Mouse (Mus musculus) brain, embryonic 14.5 days (tissue): Measurements from ENCODE around the gene Pced1b. TPM values are rescaled to one million over a fixed set of nuclear protein-coding genes. Genes with fewer than 3 reads are reported as not detected.

Experiments used
- DNase-seq: peaks from one replicate; pipeline ENCODE4 v3.0.0-alpha.2; 2011; ENCODE audit warnings: low read depth
- CTCF ChIP-seq: fragments of 200-500 bp; IDR thresholded peaks from 2 replicates; pipeline ENCODE4 v1.5.1; 2012; ENCODE audit warnings: inconsistent platforms, mild to moderate bottlenecking, moderate library complexity, borderline replicate concordance; ENCODE audit not compliant: insufficient read depth, insufficient read length; ENCODE audit errors: extremely low read depth
- POLR2A ChIP-seq: fragments of 200-500 bp; IDR thresholded peaks from 2 replicates; pipeline ENCODE4 v1.6.1; 2012; ENCODE audit warnings: mild to moderate bottlenecking, inconsistent platforms, borderline replicate concordance; ENCODE audit not compliant: poor library complexity, insufficient read depth, insufficient read length, severe bottlenecking; ENCODE audit errors: extremely low read depth
- polyA plus RNA-seq: library from polyadenylated mRNA; depleted of rRNA; stranded (reverse); fragments of >200 nt; gene quantifications from 2 replicates; pipeline ENCODE4 v1.2.3, GENCODE M21; 2012

Pced1b gene
- polyA plus RNA-seq, 1 experiment: 10.9 TPM

DNA sequence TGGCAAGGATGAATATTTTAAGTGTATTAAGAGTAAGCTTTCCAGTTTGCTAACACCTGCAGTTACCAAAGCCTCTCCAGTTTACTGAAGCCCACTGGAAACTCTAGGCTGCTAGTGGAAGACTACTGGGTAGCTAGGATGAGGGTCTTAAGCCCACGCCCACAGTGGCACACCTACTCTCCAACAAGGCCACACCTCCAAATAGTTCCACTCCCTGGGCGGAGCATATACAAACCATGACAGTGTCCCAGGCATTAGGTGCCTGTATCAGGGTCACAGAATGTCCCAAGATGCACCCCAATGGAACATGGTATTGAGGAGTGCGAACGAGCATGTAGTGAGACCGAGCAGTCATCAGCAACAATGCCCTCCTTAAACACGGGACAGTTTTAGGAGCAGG lies 140.9 kb downstream of the Pced1b start:
- TF ChIP-seq CTCF: no peak
- TF ChIP-seq POLR2A: no peak

DNA sequence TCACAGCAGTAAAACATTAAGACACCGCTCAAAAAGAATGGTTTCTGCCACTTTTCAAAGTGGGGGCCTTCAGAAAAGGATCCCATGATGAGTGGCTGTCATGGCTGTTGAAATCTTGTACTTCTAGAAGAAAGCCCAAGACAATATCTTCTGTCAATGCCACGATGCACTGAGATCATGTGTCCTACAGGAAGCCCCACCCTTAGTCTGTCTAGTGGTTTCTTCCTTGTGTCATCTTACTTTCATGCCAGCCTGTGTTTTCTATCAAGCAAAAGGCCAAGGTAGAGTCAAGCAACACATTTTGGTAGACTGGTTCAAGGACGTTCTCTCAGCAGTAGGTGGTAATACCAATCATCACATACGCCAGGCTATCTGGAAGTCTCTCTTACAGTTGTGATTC lies 142.7 kb downstream of the Pced1b start:
- TF ChIP-seq CTCF: no peak
- DNase-seq: no peak

More for the DNA sequence above, 140.9 kb downstream of the Pced1b start:
- no peak for DNase-seq

DNA sequence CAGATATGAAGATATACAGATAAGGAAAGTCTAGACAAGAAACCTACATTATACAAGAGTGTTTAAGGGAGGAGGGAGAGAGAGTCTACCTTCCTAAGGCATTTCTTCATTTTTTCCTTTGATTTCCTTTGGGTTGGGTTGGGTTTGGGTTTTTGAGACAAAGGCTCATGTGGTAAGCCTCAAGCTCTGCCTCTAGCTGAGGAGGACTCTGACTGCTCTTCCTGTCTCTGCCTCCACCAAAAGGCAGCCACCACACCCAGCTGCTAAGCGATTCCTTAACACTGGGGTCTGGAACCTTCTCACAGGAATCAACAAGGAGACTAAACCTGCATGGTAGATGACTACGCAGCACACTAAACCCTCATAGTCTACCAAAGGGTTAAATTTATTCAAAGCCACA lies 143.9 kb downstream of the Pced1b start:
- no peak for DNase-seq
- TF ChIP-seq POLR2A (no peak), CTCF (no peak)

DNA sequence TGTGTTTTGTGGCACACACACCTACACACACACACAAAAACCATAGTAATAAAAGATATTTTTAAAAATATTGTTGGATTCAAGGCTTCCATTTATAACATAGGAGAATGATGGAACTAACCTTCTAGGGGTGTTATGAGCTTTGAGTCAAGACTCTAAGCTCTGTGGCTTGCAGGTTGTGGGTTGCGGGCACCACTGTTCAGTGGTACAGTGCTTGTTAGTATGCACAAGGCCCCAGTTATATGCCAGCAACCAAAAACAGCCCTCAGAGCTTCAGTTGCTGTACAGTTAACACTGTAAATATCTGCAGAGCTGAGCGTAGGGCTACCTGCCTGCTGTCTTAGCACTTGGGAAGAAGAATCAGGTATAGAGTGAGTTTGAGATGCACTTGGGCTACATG lies 144.5 kb downstream of the Pced1b start:
- no peak for DNase-seq
- TF ChIP-seq CTCF: no peak
- TF ChIP-seq POLR2A: no peak

DNA sequence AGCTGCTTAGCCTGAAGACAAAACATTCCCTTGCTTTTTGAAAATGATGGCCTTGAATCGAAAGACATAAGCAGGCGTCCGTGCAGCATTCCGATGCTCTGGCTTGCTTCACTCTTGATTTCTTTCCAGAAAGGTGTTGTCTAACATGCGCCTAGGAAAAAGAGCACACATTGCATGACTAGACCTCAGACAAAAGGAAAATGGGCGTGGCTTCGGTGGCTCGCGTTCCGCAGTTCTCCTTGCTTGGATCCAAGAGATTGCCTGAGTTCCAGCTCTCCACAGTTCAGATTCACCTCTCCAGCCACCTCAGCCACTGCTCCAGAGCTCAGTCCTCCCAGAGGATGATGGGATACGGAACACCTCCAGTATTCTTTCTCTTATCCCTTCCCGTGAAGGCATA lies 147.7 kb downstream of the Pced1b start:
- DNase-seq: peak; percentile 20
- TF ChIP-seq POLR2A (no peak), CTCF (no peak)

DNA sequence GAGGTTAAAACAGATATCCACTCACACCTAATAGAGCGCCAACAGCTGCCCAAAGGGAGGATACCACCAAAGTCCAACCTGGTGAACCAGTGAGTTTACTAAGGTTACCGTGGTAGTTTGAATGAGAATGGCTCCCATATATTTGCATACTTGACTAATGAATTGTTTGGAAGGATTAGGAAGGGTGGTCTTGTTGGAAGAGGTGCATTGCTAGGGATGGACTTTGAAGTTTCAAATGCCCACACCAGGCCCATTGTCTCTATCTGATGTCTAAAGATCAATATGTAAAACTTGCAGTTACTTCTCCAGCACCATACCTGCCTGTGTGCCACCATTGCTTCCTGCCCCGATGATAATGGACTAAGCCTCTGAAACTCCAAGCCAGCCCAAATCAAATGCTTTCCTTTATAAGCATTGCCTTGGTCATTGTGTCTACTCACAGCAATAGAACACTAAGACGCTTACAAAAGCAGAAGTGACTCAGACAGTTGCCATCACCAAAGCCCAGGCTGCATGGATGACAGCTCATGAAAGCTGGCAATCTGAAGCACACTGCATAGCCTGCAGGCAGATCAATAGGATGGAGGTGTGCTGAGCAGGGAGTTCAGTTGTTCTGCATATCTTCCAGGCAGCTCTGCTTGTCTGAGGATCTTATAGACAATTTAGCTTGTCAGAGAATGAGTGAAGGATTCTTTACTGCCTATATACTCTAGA lies 149.8 kb downstream of the Pced1b start:
- TF ChIP-seq CTCF (no peak), POLR2A (no peak)
- DNase-seq: no peak

DNA sequence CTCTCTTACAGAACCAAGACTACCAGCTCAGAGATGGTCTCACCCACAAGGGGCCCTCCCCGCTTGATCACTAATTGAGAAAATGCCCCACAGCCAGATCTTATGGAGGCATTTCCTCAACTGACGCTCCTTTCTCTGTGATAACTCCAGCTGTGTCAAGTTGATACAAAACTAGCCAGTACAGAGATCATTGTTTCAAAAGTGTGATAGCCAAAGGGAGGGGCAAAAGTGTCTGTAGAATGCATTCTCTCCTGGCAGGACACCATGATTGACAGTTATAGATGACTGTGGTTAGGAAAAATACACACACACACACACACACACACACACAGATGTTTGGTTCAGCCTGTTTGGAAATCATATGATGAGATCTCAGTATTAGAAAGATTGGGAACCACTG lies 150.9 kb downstream of the Pced1b start:
- TF ChIP-seq POLR2A (no peak), CTCF (no peak)
- no peak for DNase-seq

DNA sequence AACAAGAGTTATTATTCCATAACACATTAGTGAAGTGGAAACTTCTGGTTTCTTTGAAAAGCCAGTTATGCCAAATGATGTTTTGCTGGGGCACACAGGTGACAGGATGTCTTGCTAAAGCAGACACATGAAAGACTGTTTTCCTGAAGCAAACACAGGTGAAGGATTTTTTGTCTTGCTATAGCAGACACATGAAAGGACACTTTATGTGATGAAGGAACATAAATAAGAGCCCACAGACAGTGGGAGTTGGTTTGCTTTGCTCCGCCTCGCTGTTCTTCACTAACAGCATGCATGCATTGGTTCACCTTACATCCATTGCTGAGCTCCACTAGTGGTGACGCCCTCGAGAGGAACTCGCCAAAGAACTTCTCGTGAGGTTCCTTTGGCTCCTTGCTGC lies 154.0 kb downstream of the Pced1b start:
- no peak for TF ChIP-seq POLR2A
- TF ChIP-seq CTCF: no peak
- no peak for DNase-seq

DNA sequence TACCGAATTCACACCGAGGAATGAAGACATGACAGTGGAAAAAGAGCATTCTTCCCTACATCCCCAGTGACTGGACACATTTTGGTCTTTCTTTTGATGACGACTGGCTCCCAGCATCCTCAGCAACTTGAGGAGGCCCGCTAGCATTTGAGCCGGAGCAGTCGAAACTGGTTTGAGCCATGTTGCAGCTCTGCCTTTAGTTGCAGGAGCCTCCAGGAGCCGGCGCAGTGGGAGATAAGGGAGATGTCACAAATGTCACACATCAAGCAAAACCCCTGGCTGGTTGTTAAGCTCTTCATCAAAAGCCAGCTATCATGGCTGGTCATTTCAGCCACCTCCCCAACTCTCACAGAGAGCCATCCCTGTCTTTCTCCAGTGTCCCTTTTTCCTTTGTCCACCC lies 157.6 kb downstream of the Pced1b start:
- no peak for DNase-seq
- TF ChIP-seq CTCF: no peak
- TF ChIP-seq POLR2A: no peak

DNA sequence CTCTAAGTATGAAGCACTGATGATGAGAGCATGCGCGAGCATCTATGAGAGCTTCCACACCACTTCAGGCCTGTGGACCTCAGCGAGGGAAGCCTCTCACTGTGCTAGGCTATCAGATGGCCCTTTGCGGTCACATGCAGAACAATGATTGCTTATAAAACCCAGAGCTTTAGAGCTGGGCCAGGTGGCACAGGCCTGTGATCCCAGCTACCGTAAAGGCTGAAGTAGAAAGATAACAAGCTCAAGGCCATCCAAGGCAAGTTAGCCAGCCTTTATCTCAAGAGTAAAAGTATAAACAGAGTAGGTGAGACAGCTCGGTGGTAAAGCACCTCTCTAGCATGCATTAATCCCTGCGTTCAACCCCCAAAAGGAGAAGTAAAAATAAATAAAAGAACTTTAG lies 158.1 kb downstream of the Pced1b start:
- no peak for DNase-seq
- TF ChIP-seq CTCF (no peak), POLR2A (no peak)

DNA sequence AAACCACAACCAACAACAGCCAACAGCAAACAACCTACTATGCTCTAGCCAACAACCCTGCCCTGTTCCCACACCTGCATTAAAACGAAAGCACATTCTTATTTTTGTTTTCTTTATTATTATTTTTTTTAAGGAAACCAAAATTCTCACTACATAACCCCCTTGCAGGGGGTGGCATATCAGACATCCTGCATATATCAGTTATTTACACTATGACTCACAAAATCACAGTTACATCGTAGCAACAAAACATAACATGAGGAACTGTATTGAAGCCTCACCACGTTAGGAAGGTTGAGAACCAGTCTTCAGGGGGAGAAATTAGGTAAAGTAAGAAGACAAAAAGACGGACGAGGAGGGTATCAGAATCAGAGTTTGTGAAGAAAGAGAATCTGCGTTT lies 159.2 kb downstream of the Pced1b start:
- DNase-seq: no peak
- no peak for TF ChIP-seq CTCF
- TF ChIP-seq POLR2A: no peak
